Mouse (Mus musculus) ES-Bruce4 (cell line): ENCODE measurements around the gene Nprl3. TPM values are rescaled to one million over a fixed set of nuclear protein-coding genes. Genes with fewer than 3 reads are reported as not detected.

ENCODE experiments used
- H3K27ac ChIP-seq: 2 replicates; pipeline ENCODE4 v1.5.1; 2012; ENCODE audit warnings: low read length, inconsistent platforms; ENCODE audit not compliant: insufficient read depth
- H3K27me3 ChIP-seq: 2 replicates; pipeline ENCODE4 v1.6.1; 2012; ENCODE audit warnings: mild to moderate bottlenecking, low read length, inconsistent platforms; ENCODE audit not compliant: control insufficient read depth, poor library complexity, insufficient read depth, severe bottlenecking
- H3K36me3 ChIP-seq: 2 replicates; pipeline ENCODE4 v1.6.1; 2012; ENCODE audit warnings: inconsistent platforms, mild to moderate bottlenecking, low read length, moderate library complexity; ENCODE audit not compliant: control insufficient read depth, poor library complexity, insufficient read depth, severe bottlenecking
- H3K4me1 ChIP-seq: one replicate; pipeline ENCODE4 v1.8.1; 2011; ENCODE audit warnings: low read length; ENCODE audit not compliant: control insufficient read depth, insufficient read depth
- H3K4me3 ChIP-seq: 2 replicates; pipeline ENCODE4 v1.5.1; 2011; ENCODE audit warnings: low read depth, mild to moderate bottlenecking, low read length
- H3K9ac ChIP-seq: 2 replicates; pipeline ENCODE4 v1.6.1; 2012; ENCODE audit warnings: low read depth, mild to moderate bottlenecking, inconsistent platforms; ENCODE audit not compliant: poor library complexity, severe bottlenecking
- H3K9me3 ChIP-seq: replicated peaks from 2 replicates; pipeline ENCODE4 v1.6.1; 2012; ENCODE audit warnings: mild to moderate bottlenecking, low read length, inconsistent platforms; ENCODE audit not compliant: control insufficient read depth, poor library complexity, insufficient read depth, severe bottlenecking
- CTCF ChIP-seq: IDR thresholded peaks from one replicate; pipeline ENCODE4 v1.8.1; 2011; ENCODE audit warnings: low read depth, low read length
- EP300 ChIP-seq: IDR thresholded peaks from 2 replicates; pipeline ENCODE4 v1.6.1; 2011; ENCODE audit warnings: low read depth, low read length; ENCODE audit not compliant: insufficient read depth
- POLR2A ChIP-seq: IDR thresholded peaks from one replicate; pipeline ENCODE4 v1.8.1; 2011; ENCODE audit warnings: low read length; ENCODE audit not compliant: insufficient read depth
- polyA plus RNA-seq: library from polyadenylated mRNA; stranded (reverse); fragments of >200 nt; gene quantifications from 2 replicates; pipeline ENCODE4 v1.2.4, GENCODE M21; 2011; ENCODE audit warnings: low read depth; ENCODE audit not compliant: missing spikeins, insufficient read depth, insufficient read length

Nprl3 gene
- polyA plus RNA-seq, 1 experiment, result 31.6 TPM

GRCm38 (mm10) chr11:32198256-32198955 is 69.1 kb downstream of the Nprl3 start:
- H3K27ac ChIP-seq, result no peak overlapping the region
- no peaks in the 10 kb centered on the region for H3K27me3 ChIP-seq
- no peak overlapping the region for H3K9ac ChIP-seq
- no peak overlapping the region for H3K4me3 ChIP-seq
- no peaks in the 10 kb centered on the region for H3K9me3 ChIP-seq
- no peaks in the 10 kb centered on the region for H3K4me1 ChIP-seq
- TF ChIP-seq POLR2A (no peak), CTCF (no peak), EP300 (no peak)
- H3K36me3 ChIP-seq, result no peaks in the 10 kb centered on the region

GRCm38 (mm10) chr11:32197766-32198165 is 69.7 kb downstream of the Nprl3 start:
- no peaks in the 10 kb centered on the region for H3K27me3 ChIP-seq
- TF ChIP-seq EP300 (no peak), CTCF (no peak), POLR2A (no peak)
- H3K36me3 ChIP-seq, result no peaks in the 10 kb centered on the region
- H3K27ac ChIP-seq, result no peak overlapping the region
- no peak overlapping the region for H3K9ac ChIP-seq
- no peaks in the 10 kb centered on the region for H3K4me1 ChIP-seq
- H3K9me3 ChIP-seq, result no peaks in the 10 kb centered on the region
- no peak overlapping the region for H3K4me3 ChIP-seq

GRCm38 (mm10) chr11:32196727-32197126 is 70.8 kb downstream of the Nprl3 start:
- no peaks in the 10 kb centered on the region for H3K4me1 ChIP-seq
- H3K27me3 ChIP-seq, result no peaks in the 10 kb centered on the region
- no peak overlapping the region for H3K27ac ChIP-seq
- no peaks in the 10 kb centered on the region for H3K36me3 ChIP-seq
- H3K9me3 ChIP-seq, result no peaks in the 10 kb centered on the region
- H3K4me3 ChIP-seq, result no peak overlapping the region
- no peak overlapping the region for H3K9ac ChIP-seq
- TF ChIP-seq CTCF (no peak), EP300 (no peak), POLR2A (no peak)

GRCm38 (mm10) chr11:32195867-32196540 is 71.5 kb downstream of the Nprl3 start:
- Histone ChIP-seq H3K9me3 (no peaks in the 10 kb centered on the region), H3K36me3 (no peaks in the 10 kb centered on the region), H3K4me1 (no peaks in the 10 kb centered on the region), H3K4me3 (no peak overlapping the region), H3K27me3 (no peaks in the 10 kb centered on the region), H3K27ac (no peak overlapping the region), H3K9ac (no peak overlapping the region)
- TF ChIP-seq POLR2A, result no peak
- no peak for TF ChIP-seq CTCF
- no peak for TF ChIP-seq EP300

GRCm38 (mm10) chr11:32194626-32195025 is 72.9 kb downstream of the Nprl3 start:
- Histone ChIP-seq H3K9ac (no peak overlapping the region), H3K27ac (no peak overlapping the region), H3K9me3 (no peaks in the 10 kb centered on the region), H3K36me3 (no peaks in the 10 kb centered on the region), H3K4me1 (no peaks in the 10 kb centered on the region), H3K4me3 (no peak overlapping the region), H3K27me3 (no peaks in the 10 kb centered on the region)
- TF ChIP-seq EP300 (no peak), CTCF (no peak), POLR2A (no peak)

- H3K4me3 ChIP-seq, result no peak overlapping the region
- H3K4me1 ChIP-seq, result no peaks in the 10 kb centered on the region
- H3K9ac ChIP-seq, result no peak overlapping the region
- H3K36me3 ChIP-seq, result no peaks in the 10 kb centered on the region
- H3K27me3 ChIP-seq, result no peaks in the 10 kb centered on the region
- H3K9me3 ChIP-seq, result no peaks in the 10 kb centered on the region
- H3K27ac ChIP-seq, result no peak overlapping the region
- TF ChIP-seq POLR2A, result no peak
- TF ChIP-seq EP300, result no peak
- TF ChIP-seq CTCF, result no peak
Measured at GRCm38 (mm10) chr11:32194086-32194485, 73.4 kb downstream of the Nprl3 start.
